Mouse (Mus musculus) kidney, postnatal 0 days (tissue): Measurements from ENCODE around the gene Col8a2. TPM values are rescaled to one million over a fixed set of nuclear protein-coding genes. Genes with fewer than 3 reads are reported as not detected.
A peak's percentile ranks its signal among the peaks of the same experiment; 100 is the strongest.

Source experiments
- ATAC-seq: fragments of 200-750 bp; cut with Nextera tagmentation; replicated peaks from 2 replicates; pipeline ENCODE4 v1.8.0; 2017; ENCODE audit warnings: low read depth, moderate number of reproducible peaks, moderate TSS enrichment, moderate library complexity; ENCODE audit not compliant: low FRiP score
- DNase-seq: peaks from one replicate; pipeline ENCODE4 v3.0.0-alpha.2; 2016; ENCODE audit warnings: low spot score
- H3K27ac ChIP-seq: fragments of 300-500 bp; sonication (generic); 2 replicates; pipeline ENCODE4 v1.5.1; 2014; ENCODE audit warnings: mild to moderate bottlenecking
- H3K27me3 ChIP-seq: fragments of 300-500 bp; sonication (generic); 2 replicates; pipeline ENCODE4 v1.6.1; 2014; ENCODE audit warnings: low read length, mixed read lengths; ENCODE audit not compliant: insufficient read depth
- H3K36me3 ChIP-seq: fragments of 300-500 bp; sonication (generic); 2 replicates; pipeline ENCODE4 v1.6.1; 2014; ENCODE audit warnings: low read length, mixed read lengths; ENCODE audit not compliant: insufficient read depth
- H3K4me1 ChIP-seq: fragments of 300-500 bp; sonication (generic); replicated peaks from 2 replicates; pipeline ENCODE4 v1.6.1; 2014; ENCODE audit warnings: antibody characterized with exemption, low read length, mixed read lengths; ENCODE audit not compliant: insufficient read depth
- H3K4me2 ChIP-seq: fragments of 300-500 bp; sonication (generic); 2 replicates; pipeline ENCODE4 v1.6.1; 2014; ENCODE audit warnings: mild to moderate bottlenecking, low read length, moderate library complexity, mixed read lengths
- H3K4me3 ChIP-seq: fragments of 300-500 bp; sonication (generic); replicated peaks from 2 replicates; pipeline ENCODE4 v1.5.1; 2014; ENCODE audit warnings: low read depth, low read length
- H3K9ac ChIP-seq: fragments of 300-500 bp; sonication (generic); 2 replicates; pipeline ENCODE4 v1.6.1; 2014; ENCODE audit warnings: low read depth, low read length
- H3K9me3 ChIP-seq: fragments of 300-500 bp; sonication (generic); replicated peaks from 2 replicates; pipeline ENCODE4 v1.6.1; 2016; ENCODE audit warnings: low read length, inconsistent platforms, mixed read lengths
- CTCF ChIP-seq: IDR thresholded peaks from 2 replicates; pipeline ENCODE4 v1.5.1; 2016; ENCODE audit warnings: antibody characterized with exemption, low read depth, mild to moderate bottlenecking, moderate library complexity
- WGBS: fragments of 180-500 bp; shearing (Covaris S2); extraction: QIAGEN DNeasy Blood & Tissue Kit; methylation state at CpG from one replicate; pipeline ENCODE4 v1.1.7; 2014; 5-methylcytosine and 5-hydroxymethylcytosine counted together
- polyA plus RNA-seq: library from polyadenylated mRNA; unstranded; fragments of >200 nt; fragmentation: Nextera tagmentation; extraction: Ambion mirVana; gene quantifications from 2 replicates; pipeline ENCODE4 v1.2.1, GENCODE M21; 2015

Gene Col8a2
- polyA plus RNA-seq, 1 experiment from 2014 or later: 8.1 TPM

DNA sequence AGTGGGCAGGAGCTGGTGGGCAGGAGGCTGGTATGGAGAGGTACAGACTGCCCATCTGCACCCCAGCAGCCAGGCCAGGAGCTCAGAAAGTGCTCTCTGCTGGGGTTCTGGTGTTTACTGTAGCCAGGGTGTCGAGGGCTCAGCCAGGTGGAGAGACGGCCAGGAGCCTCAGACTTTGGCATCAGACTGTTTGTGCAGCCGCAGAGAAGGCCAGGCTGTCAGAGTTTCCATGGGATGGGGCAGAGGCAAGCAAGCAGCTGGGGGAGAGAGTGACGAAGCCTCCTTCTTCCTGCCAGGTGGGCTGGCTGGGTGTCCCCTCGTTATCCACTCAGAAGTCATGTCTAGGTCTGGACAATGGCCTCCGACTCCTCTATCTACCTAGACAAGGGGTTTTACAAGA, 8.6 kb downstream of the Col8a2 start:
- DNase-seq (no peak), ATAC-seq (no peak)
- TF ChIP-seq CTCF: no peak
- no peaks in the 10 kb centered on the region for H3K36me3 ChIP-seq
- H3K9ac ChIP-seq: no peak overlapping the region
- peaks cover 19% of the 10 kb centered on the region for H3K4me1 ChIP-seq
- H3K9me3 ChIP-seq: no peaks in the 10 kb centered on the region
- no peak overlapping the region for H3K27ac ChIP-seq
- peaks cover 5% of the 10 kb centered on the region; the same call in 1 of the 2 replicates for H3K27me3 ChIP-seq
- no peak overlapping the region for H3K4me3 ChIP-seq
- no peak overlapping the region for H3K4me2 ChIP-seq
- 78% methylated on average over 6 of the region's 6 CpGs for WGBS

DNA sequence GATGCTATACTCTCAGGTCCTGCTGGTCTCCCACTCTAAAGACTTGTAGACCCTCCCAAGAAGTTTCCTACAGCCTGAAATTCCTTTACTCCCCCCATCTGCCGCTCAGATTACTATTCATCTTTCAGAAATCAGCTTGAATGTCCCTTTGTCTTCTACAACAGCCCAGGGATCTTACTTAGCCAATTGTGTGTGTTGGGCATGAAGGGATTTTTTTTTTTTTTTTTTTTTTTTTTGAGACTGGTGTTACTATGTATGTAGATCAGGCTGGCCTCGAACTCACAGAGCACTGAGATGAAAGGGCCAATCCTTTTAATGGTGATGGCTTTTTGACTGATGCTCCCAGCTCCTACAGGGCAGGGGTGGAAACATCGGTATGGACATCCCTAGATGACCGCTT, 9.3 kb downstream of the Col8a2 start:
- Histone ChIP-seq H3K4me2 (no peak overlapping the region), H3K9ac (no peak overlapping the region), H3K9me3 (no peaks in the 10 kb centered on the region), H3K27ac (no peak overlapping the region), H3K36me3 (no peaks in the 10 kb centered on the region), H3K27me3 (peaks cover 10% of the 10 kb centered on the region; the same call in 1 of the 2 replicates), H3K4me3 (no peak overlapping the region), H3K4me1 (peaks cover 22% of the 10 kb centered on the region)
- ATAC-seq (no peak), DNase-seq (no peak)
- TF ChIP-seq CTCF: no peak
- WGBS: 45% methylated on average over 4 of the region's 4 CpGs

- Histone ChIP-seq H3K27me3 (peaks cover 10% of the 10 kb centered on the region; the same call in 1 of the 2 replicates), H3K4me3 (peak overlapping the region; percentile 24), H3K9ac (peak overlapping the region; percentile 56), H3K4me1 (peaks cover 21% of the 10 kb centered on the region), H3K27ac (no peak overlapping the region), H3K4me2 (peak overlapping the region; percentile 57), H3K9me3 (no peaks in the 10 kb centered on the region), H3K36me3 (no peaks in the 10 kb centered on the region)
- 1% methylated on average over 34 of the region's 34 CpGs for WGBS
- ATAC-seq (no peak; the same call in 1 of the 2 replicates), DNase-seq (peak; percentile 69)
- TF ChIP-seq CTCF: peak; percentile 25; the same call in 1 of the 2 replicates
Measured at GRCm38 (mm10) chr4:126296617-126297101, 10.1 kb downstream of the Col8a2 start.

GRCm38 (mm10) chr4:126300916-126301583, 14.5 kb downstream of the Col8a2 start:
- Histone ChIP-seq H3K27ac (no peak overlapping the region), H3K36me3 (no peaks in the 10 kb centered on the region), H3K4me1 (peaks cover 22% of the 10 kb centered on the region), H3K9ac (peak overlapping the region; percentile 36; the same call in 1 of the 2 replicates), H3K9me3 (no peaks in the 10 kb centered on the region), H3K27me3 (peaks cover 10% of the 10 kb centered on the region; the same call in 1 of the 2 replicates), H3K4me3 (peak overlapping the region; percentile 34), H3K4me2 (peak overlapping the region; percentile 71)
- ATAC-seq: 0 out of 2 replicates have a peak, but pooled peaks have one; percentile 22
- TF ChIP-seq CTCF: no peak
- DNase-seq: no peak
- WGBS: 1% methylated on average over 49 of the region's 50 CpGs

- H3K9me3 ChIP-seq: no peaks in the 10 kb centered on the region
- DNase-seq (no peak), ATAC-seq (0 out of 2 replicates have a peak, but pooled peaks have one; percentile 20)
- 19% methylated on average over 27 of the region's 27 CpGs for WGBS
- 0 out of 2 replicates have a peak, but pooled peaks have one; percentile 20 for TF ChIP-seq CTCF
- H3K4me1 ChIP-seq: peaks cover 17% of the 10 kb centered on the region
- H3K4me3 ChIP-seq: no peak overlapping the region; the same call in 1 of the 2 replicates
- no peaks in the 10 kb centered on the region for H3K36me3 ChIP-seq
- H3K27ac ChIP-seq: no peak overlapping the region
- no peak overlapping the region for H3K9ac ChIP-seq
- peak overlapping the region; percentile 71 for H3K4me2 ChIP-seq
- peaks cover 10% of the 10 kb centered on the region; the same call in 1 of the 2 replicates for H3K27me3 ChIP-seq
Measured at GRCm38 (mm10) chr4:126301584-126302309, 15.2 kb downstream of the Col8a2 start.

- H3K4me1 ChIP-seq: peaks cover 12% of the 10 kb centered on the region
- no peak overlapping the region for H3K4me3 ChIP-seq
- WGBS: 58% methylated on average over 4 of the region's 4 CpGs
Measured at GRCm38 (mm10) chr4:126303877-126304276, 17.3 kb downstream of the Col8a2 start.

More at GRCm38 (mm10) chr4:126303877-126304276, 17.3 kb downstream of the Col8a2 start:
- no peaks in the 10 kb centered on the region for H3K9me3 ChIP-seq
- H3K27me3 ChIP-seq: peaks cover 10% of the 10 kb centered on the region; the same call in 1 of the 2 replicates
- ATAC-seq: no peak
- no peak overlapping the region for H3K27ac ChIP-seq
- H3K4me2 ChIP-seq: no peak overlapping the region
- H3K9ac ChIP-seq: no peak overlapping the region
- H3K36me3 ChIP-seq: no peaks in the 10 kb centered on the region
- DNase-seq: peak; percentile 12
- peak; percentile 59 for TF ChIP-seq CTCF
